Mouse (Mus musculus) lung, postnatal 0 days (tissue): ENCODE measurements around the gene Gtpbp1. TPM values are rescaled to one million over a fixed set of nuclear protein-coding genes. Genes with fewer than 3 reads are reported as not detected.

Experiments
- ATAC-seq: fragments of 200-750 bp; cut with Nextera tagmentation; 2 replicates; pipeline ENCODE4 v1.8.0; 2017; ENCODE audit warnings: moderate library complexity
- DNase-seq: peaks from one replicate; pipeline ENCODE4 v3.0.0-alpha.2; 2016; ENCODE audit warnings: low spot score
- H3K27ac ChIP-seq: fragments of 300-500 bp; sonication (generic); 2 replicates; pipeline ENCODE4 v1.5.1; 2014; ENCODE audit warnings: antibody characterized with exemption, mild to moderate bottlenecking, low read length, mixed read lengths
- H3K27me3 ChIP-seq: fragments of 300-500 bp; sonication (generic); replicated peaks from 2 replicates; pipeline ENCODE4 v1.6.1; 2014; ENCODE audit warnings: low read length, mixed read lengths; ENCODE audit not compliant: insufficient read depth
- H3K36me3 ChIP-seq: fragments of 300-500 bp; sonication (generic); 2 replicates; pipeline ENCODE4 v1.6.1; 2014; ENCODE audit warnings: low read length, mixed read lengths; ENCODE audit not compliant: insufficient read depth
- H3K4me1 ChIP-seq: fragments of 300-500 bp; sonication (generic); 2 replicates; pipeline ENCODE4 v1.6.1; 2014; ENCODE audit warnings: antibody characterized with exemption, low read depth, low read length, mixed read lengths; ENCODE audit not compliant: insufficient read depth
- H3K4me2 ChIP-seq: fragments of 300-500 bp; sonication (generic); replicated peaks from 2 replicates; pipeline ENCODE4 v1.6.1; 2014; ENCODE audit warnings: low read depth, mild to moderate bottlenecking, low read length, moderate library complexity, mixed read lengths
- H3K4me3 ChIP-seq: fragments of 300-500 bp; sonication (generic); 2 replicates; pipeline ENCODE4 v1.5.1; 2014; ENCODE audit warnings: low read depth, low read length
- H3K9ac ChIP-seq: fragments of 300-500 bp; sonication (generic); replicated peaks from 2 replicates; pipeline ENCODE4 v1.6.1; 2014; ENCODE audit warnings: low read depth, mild to moderate bottlenecking
- H3K9me3 ChIP-seq: fragments of 300-500 bp; sonication (generic); 2 replicates; pipeline ENCODE4 v1.6.1; 2016; ENCODE audit warnings: low read length, mixed read lengths
- CTCF ChIP-seq: IDR thresholded peaks from 2 replicates; pipeline ENCODE4 v1.5.1; 2016; ENCODE audit warnings: antibody characterized with exemption, mild to moderate bottlenecking
- EP300 ChIP-seq: IDR thresholded peaks from 2 replicates; pipeline ENCODE4 v1.6.1; 2016; ENCODE audit warnings: antibody characterized with exemption, mild to moderate bottlenecking, control low read depth
- WGBS: fragments of 180-500 bp; shearing (Covaris S2); extraction: QIAGEN DNeasy Blood & Tissue Kit; methylation state at CpG from one replicate; pipeline ENCODE4 v1.1.7; 2014; 5-methylcytosine and 5-hydroxymethylcytosine counted together
- polyA plus RNA-seq: library from polyadenylated mRNA; unstranded; fragments of >200 nt; fragmentation: Nextera tagmentation; extraction: Ambion mirVana; gene quantifications from 2 replicates; pipeline ENCODE4 v1.2.1, GENCODE M21; 2015

Gtpbp1 gene
- polyA plus RNA-seq, 1 experiment from 2014 or later: 16.9 TPM

- no peak overlapping the region for H3K9ac ChIP-seq
- H3K36me3 ChIP-seq: peaks cover 1% of the 10 kb centered on the region; the same call in 1 of the 2 replicates
- WGBS: 92% methylated on average over 11 of the region's 11 CpGs
- no peak for DNase-seq
- no peaks in the 10 kb centered on the region for H3K27me3 ChIP-seq
- H3K27ac ChIP-seq: no peak overlapping the region
- no peak for TF ChIP-seq EP300
- TF ChIP-seq CTCF: no peak
- H3K9me3 ChIP-seq: no peaks in the 10 kb centered on the region
- ATAC-seq: no peak
- no peak overlapping the region for H3K4me3 ChIP-seq
- H3K4me1 ChIP-seq: peaks cover 14% of the 10 kb centered on the region; the same call in 1 of the 2 replicates
- no peak overlapping the region for H3K4me2 ChIP-seq
Observed at GRCm38 (mm10) chr15:79744001-79744400, 53.4 kb downstream of the Gtpbp1 start.

GRCm38 (mm10) chr15:79744742-79745141 lies 54.1 kb downstream of the Gtpbp1 start:
- no peak for DNase-seq
- Histone ChIP-seq H3K4me2 (no peak overlapping the region), H3K4me3 (no peak overlapping the region), H3K4me1 (peaks cover 14% of the 10 kb centered on the region; the same call in 1 of the 2 replicates), H3K27me3 (no peaks in the 10 kb centered on the region), H3K9me3 (no peaks in the 10 kb centered on the region), H3K36me3 (no peaks in the 10 kb centered on the region), H3K9ac (no peak overlapping the region), H3K27ac (no peak overlapping the region)
- TF ChIP-seq CTCF (no peak), EP300 (no peak)
- no peak for ATAC-seq
- WGBS: 62% methylated on average over 8 of the region's 8 CpGs

GRCm38 (mm10) chr15:79745312-79745711 lies 54.7 kb downstream of the Gtpbp1 start:
- no peak overlapping the region for H3K9ac ChIP-seq
- no peaks in the 10 kb centered on the region for H3K9me3 ChIP-seq
- no peak for ATAC-seq
- no peak overlapping the region for H3K4me2 ChIP-seq
- H3K4me3 ChIP-seq: no peak overlapping the region
- no peak for DNase-seq
- 75% methylated on average over 10 of the region's 10 CpGs for WGBS
- H3K4me1 ChIP-seq: peaks cover 12% of the 10 kb centered on the region; the same call in 1 of the 2 replicates
- H3K27me3 ChIP-seq: no peaks in the 10 kb centered on the region
- no peaks in the 10 kb centered on the region for H3K36me3 ChIP-seq
- TF ChIP-seq EP300 (no peak), CTCF (no peak)
- no peak overlapping the region for H3K27ac ChIP-seq

GRCm38 (mm10) chr15:79745883-79746282 lies 55.2 kb downstream of the Gtpbp1 start:
- H3K4me2 ChIP-seq: no peak overlapping the region
- no peak for ATAC-seq
- H3K36me3 ChIP-seq: no peaks in the 10 kb centered on the region
- H3K27me3 ChIP-seq: no peaks in the 10 kb centered on the region
- no peak overlapping the region for H3K27ac ChIP-seq
- TF ChIP-seq CTCF (no peak), EP300 (no peak)
- no peak overlapping the region for H3K9ac ChIP-seq
- no peaks in the 10 kb centered on the region for H3K9me3 ChIP-seq
- WGBS: 77% methylated on average over 5 of the region's 5 CpGs
- H3K4me1 ChIP-seq: peaks cover 7% of the 10 kb centered on the region; the same call in 1 of the 2 replicates
- no peak for DNase-seq
- H3K4me3 ChIP-seq: no peak overlapping the region

- Histone ChIP-seq H3K27ac (no peak overlapping the region), H3K9ac (no peak overlapping the region), H3K36me3 (no peaks in the 10 kb centered on the region), H3K4me2 (no peak overlapping the region), H3K4me3 (no peak overlapping the region), H3K4me1 (no peaks in the 10 kb centered on the region), H3K9me3 (no peaks in the 10 kb centered on the region), H3K27me3 (no peaks in the 10 kb centered on the region)
- DNase-seq: no peak
- no peak for ATAC-seq
- TF ChIP-seq CTCF (peak; percentile 66), EP300 (no peak)
- WGBS: 60% methylated on average over 11 of the region's 11 CpGs
Observed at GRCm38 (mm10) chr15:79747998-79748397, 57.4 kb downstream of the Gtpbp1 start.

GRCm38 (mm10) chr15:79749162-79749561 lies 58.5 kb downstream of the Gtpbp1 start:
- Histone ChIP-seq H3K4me1 (no peaks in the 10 kb centered on the region), H3K9me3 (no peaks in the 10 kb centered on the region), H3K4me2 (no peak overlapping the region), H3K9ac (no peak overlapping the region), H3K27me3 (no peaks in the 10 kb centered on the region), H3K4me3 (no peak overlapping the region), H3K36me3 (no peaks in the 10 kb centered on the region), H3K27ac (no peak overlapping the region)
- ATAC-seq: no peak
- DNase-seq: no peak
- 83% methylated on average over 7 of the region's 7 CpGs for WGBS
- no peak for TF ChIP-seq EP300
- TF ChIP-seq CTCF: no peak

GRCm38 (mm10) chr15:79750266-79750665 lies 59.6 kb downstream of the Gtpbp1 start:
- Histone ChIP-seq H3K9me3 (no peaks in the 10 kb centered on the region), H3K4me3 (no peak overlapping the region), H3K36me3 (no peaks in the 10 kb centered on the region), H3K27ac (no peak overlapping the region), H3K27me3 (no peaks in the 10 kb centered on the region), H3K9ac (no peak overlapping the region), H3K4me1 (no peaks in the 10 kb centered on the region), H3K4me2 (no peak overlapping the region)
- no peak for ATAC-seq
- TF ChIP-seq CTCF: no peak
- TF ChIP-seq EP300: no peak
- 82% methylated on average over 8 of the region's 8 CpGs for WGBS
- no peak for DNase-seq
